17 mouse cellular contexts compared by ENCODE assay signal in the genomic region with DNA sequence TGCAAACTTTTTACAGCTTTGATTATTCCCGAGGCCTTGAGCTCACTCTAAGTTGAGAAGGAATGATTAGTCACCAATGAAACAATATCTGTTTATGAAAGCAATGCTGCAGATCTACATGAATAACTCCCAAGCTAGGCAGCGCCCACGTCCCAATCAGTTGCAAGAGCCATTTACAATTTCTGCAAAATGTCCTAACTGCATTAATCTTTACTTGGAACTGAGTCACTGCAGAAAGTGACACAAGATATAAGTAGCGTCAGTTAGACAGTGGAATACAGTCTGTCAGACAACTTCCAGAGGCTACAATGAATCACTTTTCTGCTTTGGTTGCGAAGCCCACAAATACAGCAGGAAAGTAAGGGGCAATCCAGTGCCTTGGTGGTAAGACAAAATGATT.
"Had no signal": no experiment of that assay in that cellular context is flagged by ENCODE, and none has a peak within 500 bp of the region (broad histone marks: within the 10 kb centered on the region; RNA-seq: fewer than 3 reads in every experiment).

No protein-coding gene starts in this region.

- ATAC-seq: midbrain, embryonic 16.5 days had no signal

- DNase-seq: lung, adult 18-20 months; lung, embryonic 14.5 days; lung, postnatal 10 days; lung, postnatal 4 days; midbrain, embryonic 14.5 days; retina, postnatal 1 day; right cerebral cortex, postnatal 25 days; right cerebral cortex, postnatal 4 days; spleen, adult 18-20 months; thymus, postnatal 14 days; thymus, postnatal 36 days had no signal

- H3K4me3 ChIP-seq: midbrain, embryonic 10.5 days; midbrain, embryonic 12.5 days; myocyte; neural tube, embryonic 13.5 days; neural tube, embryonic 15.5 days had no signal

- H3K27ac ChIP-seq: midbrain, embryonic 10.5 days; midbrain, embryonic 12.5 days; neural tube, embryonic 13.5 days; neural tube, embryonic 15.5 days had no signal

- H3K4me1 ChIP-seq: midbrain, embryonic 10.5 days; midbrain, embryonic 12.5 days; neural tube, embryonic 13.5 days; neural tube, embryonic 15.5 days had no signal

- H3K27me3 ChIP-seq: midbrain, embryonic 12.5 days; neural tube, embryonic 13.5 days; neural tube, embryonic 15.5 days had no signal

- H3K36me3 ChIP-seq: midbrain, embryonic 10.5 days; midbrain, embryonic 12.5 days; neural tube, embryonic 13.5 days; neural tube, embryonic 15.5 days had no signal
